Mouse (Mus musculus): ENCODE data around the gene Mid1. TPM values are rescaled to one million over a fixed set of nuclear protein-coding genes. Genes with fewer than 3 reads are reported as not detected.

Mid1 gene
- polyA plus RNA-seq, 1 experiment from 2014 or later, result 1.6 TPM

- 62% methylated on average over 5 of the region's 5 CpGs for WGBS (ENCODE audit: insufficient replicate concordance)
- no peak overlapping the region for H3K4me2 ChIP-seq (ENCODE audit: low read depth, low read length)
- H3K27me3 ChIP-seq (ENCODE audit: insufficient read depth, low read length), result no peaks in the 10 kb centered on the region
- no peak for ATAC-seq
- H3K27ac ChIP-seq (ENCODE audit: low read depth), result no peak overlapping the region
- H3K4me3 ChIP-seq (ENCODE audit: low read depth, low read length), result no peak overlapping the region
- DNase-seq, result no peak
- H3K9me3 ChIP-seq (ENCODE audit: low read length), result no peaks in the 10 kb centered on the region
- H3K9ac ChIP-seq (replicated peaks), result no peak overlapping the region
- no peaks in the 10 kb centered on the region for H3K36me3 ChIP-seq (replicated peaks; ENCODE audit: insufficient read depth, low read length)
- no peaks in the 10 kb centered on the region for H3K4me1 ChIP-seq (ENCODE audit: insufficient read depth)
- no peak for TF ChIP-seq CTCF (IDR thresholded peaks at IDR 0.05; ENCODE audit: low read depth)
- TF ChIP-seq EP300 (IDR thresholded peaks at IDR 0.05; ENCODE audit: low read depth), result no peak
These were observed 183.2 kb downstream of the Mid1 start for GRCm38 (mm10) chrX:169868223-169868622.

DNA sequence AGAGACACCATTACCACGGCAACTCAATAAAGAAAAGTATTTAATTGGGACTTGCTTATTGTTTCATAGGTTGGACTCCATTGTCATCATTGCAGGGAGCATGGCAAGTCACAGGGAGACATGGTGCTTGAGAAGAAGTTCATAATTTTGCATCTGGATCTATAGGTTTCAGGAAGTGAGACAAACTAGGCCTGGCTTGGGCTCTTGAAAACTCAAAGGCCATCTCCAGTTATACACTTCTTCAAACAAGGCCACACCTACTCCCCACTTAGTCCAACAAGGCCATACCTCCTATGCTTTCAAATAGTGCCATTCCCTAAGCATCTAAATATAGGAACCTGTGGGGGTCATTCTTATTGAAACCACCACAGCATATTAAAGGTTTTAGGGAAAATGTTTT, 189.5 kb downstream of the Mid1 start:
- H3K9me3 ChIP-seq (ENCODE audit: low read length), result no peaks in the 10 kb centered on the region
- no peak overlapping the region for H3K9ac ChIP-seq (replicated peaks)
- no peak overlapping the region for H3K27ac ChIP-seq (ENCODE audit: low read depth)
- ATAC-seq, result no peak
- TF ChIP-seq EP300 (IDR thresholded peaks at IDR 0.05; ENCODE audit: low read depth), result no peak
- TF ChIP-seq CTCF (IDR thresholded peaks at IDR 0.05; ENCODE audit: low read depth), result no peak
- H3K4me2 ChIP-seq (ENCODE audit: low read depth, low read length), result no peak overlapping the region
- H3K36me3 ChIP-seq (replicated peaks; ENCODE audit: insufficient read depth, low read length), result no peaks in the 10 kb centered on the region
- no peak for DNase-seq
- H3K4me1 ChIP-seq (ENCODE audit: insufficient read depth), result no peaks in the 10 kb centered on the region
- 66% methylated on average over 1 of the region's 1 CpGs for WGBS (ENCODE audit: insufficient replicate concordance)
- H3K4me3 ChIP-seq (ENCODE audit: low read depth, low read length), result no peak overlapping the region
- H3K27me3 ChIP-seq (ENCODE audit: insufficient read depth, low read length), result no peaks in the 10 kb centered on the region; the same call in 1 of the 2 replicates

DNA sequence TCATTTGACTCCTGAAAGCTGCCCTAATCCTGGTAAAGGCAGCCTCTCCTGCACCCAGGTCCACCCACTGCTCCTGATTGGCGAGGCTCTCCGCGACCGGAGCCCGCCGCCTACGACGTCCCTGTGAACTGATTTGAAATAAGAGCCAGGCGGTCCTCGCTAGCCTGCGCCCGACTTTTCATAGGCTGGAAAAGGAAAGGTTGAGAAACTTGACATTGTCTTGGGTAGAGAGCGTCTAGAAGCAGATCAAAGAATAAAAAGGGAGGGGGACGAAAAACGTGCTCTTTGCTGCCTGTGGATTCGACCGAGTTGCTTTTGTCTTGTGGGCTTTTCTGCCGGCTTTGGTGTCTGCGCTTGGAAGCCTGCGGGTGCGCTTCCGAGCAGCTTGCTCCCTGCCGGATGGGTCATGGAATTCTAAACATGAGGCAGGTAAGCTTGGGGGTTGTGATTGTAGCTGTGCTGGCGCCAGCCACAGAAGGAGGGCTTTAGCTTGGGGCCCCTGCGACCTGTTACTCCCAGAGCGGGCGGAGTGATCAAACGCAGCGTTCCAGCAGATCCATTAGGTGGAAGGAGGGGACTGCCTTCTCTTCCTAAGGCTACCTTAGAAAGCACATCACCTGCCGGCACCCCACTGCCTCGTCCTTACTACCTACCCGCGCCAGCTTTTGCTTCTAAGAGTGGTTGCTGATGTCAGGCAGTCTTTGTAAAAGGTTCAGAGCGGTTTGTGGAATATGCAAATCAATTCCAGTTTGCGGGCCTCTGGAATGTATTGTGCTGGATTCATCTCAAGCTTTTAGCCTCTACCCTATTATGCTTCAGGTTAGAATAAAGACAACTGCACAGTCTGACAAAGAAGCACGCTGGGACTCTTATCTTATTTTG, 194.7 kb downstream of the Mid1 start:
- H3K9ac ChIP-seq (replicated peaks), result peak overlapping the region; percentile 30; the same call in 1 of the 2 replicates
- ATAC-seq, result peak; percentile 87
- peak overlapping the region; percentile 64 for H3K27ac ChIP-seq (ENCODE audit: low read depth)
- no peaks in the 10 kb centered on the region for H3K36me3 ChIP-seq (replicated peaks; ENCODE audit: insufficient read depth, low read length)
- no peaks in the 10 kb centered on the region; the same call in 1 of the 2 replicates for H3K27me3 ChIP-seq (ENCODE audit: insufficient read depth, low read length)
- DNase-seq, result peak; percentile 52
- H3K4me3 ChIP-seq (ENCODE audit: low read depth, low read length), result peak overlapping the region; percentile 55
- TF ChIP-seq CTCF (IDR thresholded peaks at IDR 0.05; ENCODE audit: low read depth), result no peak
- no peak for TF ChIP-seq EP300 (IDR thresholded peaks at IDR 0.05; ENCODE audit: low read depth)
- H3K4me2 ChIP-seq (ENCODE audit: low read depth, low read length), result peak overlapping the region; percentile 67
- H3K9me3 ChIP-seq (ENCODE audit: low read length), result no peaks in the 10 kb centered on the region
- WGBS (ENCODE audit: insufficient replicate concordance), result 14% methylated on average over 36 of the region's 36 CpGs
- no peaks in the 10 kb centered on the region for H3K4me1 ChIP-seq (ENCODE audit: insufficient read depth)

GRCm38 (mm10) chrX:169880363-169880711, 195.3 kb downstream of the Mid1 start:
- TF ChIP-seq CTCF (IDR thresholded peaks at IDR 0.05; ENCODE audit: low read depth), result no peak
- no peak for TF ChIP-seq EP300 (IDR thresholded peaks at IDR 0.05; ENCODE audit: low read depth)
- Histone ChIP-seq H3K9ac (replicated peaks) (peak overlapping the region; percentile 30; the same call in 1 of the 2 replicates), H3K36me3 (replicated peaks; ENCODE audit: insufficient read depth, low read length) (no peaks in the 10 kb centered on the region), H3K27ac (ENCODE audit: low read depth) (no peak overlapping the region), H3K4me1 (ENCODE audit: insufficient read depth) (no peaks in the 10 kb centered on the region), H3K9me3 (ENCODE audit: low read length) (no peaks in the 10 kb centered on the region), H3K27me3 (ENCODE audit: insufficient read depth, low read length) (no peaks in the 10 kb centered on the region; the same call in 1 of the 2 replicates), H3K4me2 (ENCODE audit: low read depth, low read length) (peak overlapping the region; percentile 67), H3K4me3 (ENCODE audit: low read depth, low read length) (peak overlapping the region; percentile 55)
- ATAC-seq (no peak), DNase-seq (no peak)
- WGBS (ENCODE audit: insufficient replicate concordance), result 19% methylated on average over 13 of the region's 13 CpGs

GRCm38 (mm10) chrX:169880826-169881225, 195.8 kb downstream of the Mid1 start:
- no peaks in the 10 kb centered on the region; the same call in 1 of the 2 replicates for H3K27me3 ChIP-seq (ENCODE audit: insufficient read depth, low read length)

More at GRCm38 (mm10) chrX:169880826-169881225, 195.8 kb downstream of the Mid1 start:
- no peak overlapping the region; the same call in 1 of the 2 replicates for H3K9ac ChIP-seq (replicated peaks)
- peak overlapping the region; percentile 67 for H3K4me2 ChIP-seq (ENCODE audit: low read depth, low read length)
- TF ChIP-seq EP300 (IDR thresholded peaks at IDR 0.05; ENCODE audit: low read depth) (no peak), CTCF (IDR thresholded peaks at IDR 0.05; ENCODE audit: low read depth) (no peak)
- DNase-seq (no peak), ATAC-seq (no peak)
- 20% methylated on average over 10 of the region's 10 CpGs for WGBS (ENCODE audit: insufficient replicate concordance)
- H3K9me3 ChIP-seq (ENCODE audit: low read length), result no peaks in the 10 kb centered on the region
- H3K36me3 ChIP-seq (replicated peaks; ENCODE audit: insufficient read depth, low read length), result no peaks in the 10 kb centered on the region
- H3K4me1 ChIP-seq (ENCODE audit: insufficient read depth), result no peaks in the 10 kb centered on the region
- H3K27ac ChIP-seq (ENCODE audit: low read depth), result 0 out of 2 replicates have a peak overlapping the region, but pooled peaks have one; percentile 6
- peak overlapping the region; percentile 55 for H3K4me3 ChIP-seq (ENCODE audit: low read depth, low read length)
